Mouse (Mus musculus) erythroblast, embryonic 14.5 days (primary cell): ENCODE results near the gene Hnrnpul1.

Experiments
- GATA1 ChIP-seq: IDR thresholded peaks from 2 replicates; pipeline ENCODE4 v1.6.1; 2012; ENCODE audit warnings: low read length, inconsistent platforms, mixed read lengths
- TAL1 ChIP-seq: IDR thresholded peaks from 3 replicates; pipeline ENCODE4 v1.6.1; 2012; ENCODE audit warnings: low read length, inconsistent platforms, mixed read lengths

GRCm38 (mm10) chr7:25802241-25803125 is 47.9 kb upstream of the Hnrnpul1 start:
- TF ChIP-seq GATA1 (no peak), TAL1 (no peak)
